Mouse (Mus musculus): ENCODE data around the gene Frat2.
A peak's percentile ranks its signal among the peaks of the same experiment; 100 is the strongest.

The Frat2 gene

GRCm38 (mm10) chr19:41844345-41844744 lies 3.6 kb downstream of the Frat2 start:
- DNase-seq (ENCODE audit: low spot score in 2 of 2): no peak

GRCm38 (mm10) chr19:41842706-41843105 lies 5.2 kb downstream of the Frat2 start:
- no peak for DNase-seq (ENCODE audit: low spot score in 2 of 2)

GRCm38 (mm10) chr19:41842196-41842595 lies 5.7 kb downstream of the Frat2 start:
- DNase-seq (ENCODE audit: low spot score in 2 of 2): no peak

GRCm38 (mm10) chr19:41841105-41841750 lies 6.7 kb downstream of the Frat2 start:
- DNase-seq (ENCODE audit: low spot score in 2 of 2): no peak

DNA sequence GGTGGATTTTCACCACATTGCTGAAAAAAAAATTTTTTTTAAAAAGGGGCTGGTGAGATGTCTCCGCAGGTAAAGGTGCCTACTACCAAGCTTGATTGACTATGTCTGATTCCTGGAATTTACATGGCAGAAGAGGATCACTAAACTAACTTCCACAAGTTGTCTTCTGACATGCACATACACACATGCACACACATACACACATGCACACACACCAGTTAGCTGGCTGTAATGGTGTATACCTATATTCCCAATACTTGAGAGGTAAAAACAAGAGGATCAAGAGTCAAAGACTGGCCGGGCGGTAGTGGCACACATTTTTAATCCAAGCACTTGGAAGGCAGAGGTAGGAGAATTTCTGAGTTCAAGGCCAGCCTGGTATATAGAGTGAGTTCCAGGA lies 8.2 kb downstream of the Frat2 start:
- DNase-seq (ENCODE audit: low spot score in 2 of 2): no peak

DNA sequence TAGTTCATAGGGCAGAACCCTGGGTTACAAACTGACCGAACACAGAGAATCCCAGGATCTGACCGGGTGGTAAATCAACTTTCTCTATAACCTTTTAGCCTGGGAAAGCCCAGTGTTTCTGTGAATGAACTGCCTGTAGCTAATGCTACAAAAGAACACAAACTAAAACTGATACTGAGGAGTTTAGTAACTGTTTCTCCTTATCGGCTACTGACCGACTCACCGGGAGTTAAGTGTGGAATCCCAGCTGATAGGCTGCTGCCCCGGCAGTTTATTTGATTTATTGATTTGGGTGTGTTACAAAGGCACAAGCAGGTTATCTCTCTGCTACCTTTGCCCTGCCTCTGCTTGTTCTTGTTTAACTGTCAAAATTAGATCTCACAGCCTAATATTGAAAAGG lies 9.1 kb downstream of the Frat2 start:
- DNase-seq (ENCODE audit: low spot score in 2 of 2): no peak

GRCm38 (mm10) chr19:41837917-41838261 lies 10.0 kb downstream of the Frat2 start:
- peak in 1 of 2 experiments; percentile 56 for DNase-seq (ENCODE audit: low spot score in 2 of 2)

DNA sequence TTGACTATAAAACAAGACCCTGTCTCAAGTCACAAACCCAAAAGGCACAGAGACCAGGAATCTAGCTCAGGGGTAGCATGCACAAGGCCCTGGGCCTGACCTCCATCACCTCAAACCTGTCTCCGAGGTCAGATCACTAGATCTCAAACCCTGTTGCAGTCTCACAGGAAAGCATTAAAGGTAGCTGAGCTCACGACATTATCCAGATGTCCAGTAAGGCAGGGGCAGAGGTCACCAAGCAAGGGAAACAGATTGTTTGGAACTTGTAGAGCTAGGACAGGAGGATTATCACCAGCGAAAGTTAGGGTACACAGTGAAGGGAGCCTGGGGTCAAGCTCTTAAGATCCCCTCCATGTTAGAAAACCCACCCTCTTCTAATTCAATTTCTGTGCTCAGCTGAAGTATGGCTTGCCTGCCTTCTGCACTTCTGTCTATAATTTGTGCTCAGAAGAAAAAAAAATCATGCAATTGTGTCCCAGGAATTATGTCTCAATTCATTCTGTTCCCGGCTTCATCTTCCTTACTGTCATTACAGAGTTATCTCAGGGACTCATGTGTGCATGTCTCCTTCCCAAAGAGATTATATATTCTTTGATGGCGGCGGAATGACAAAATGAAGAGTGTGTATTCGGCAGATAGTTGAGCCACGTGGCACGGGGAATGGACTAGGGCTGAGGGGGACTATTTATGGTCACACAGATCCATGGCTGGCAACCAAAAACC lies 10.6 kb downstream of the Frat2 start:
- DNase-seq (ENCODE audit: low spot score in 2 of 2): peak in 1 of 2 experiments; percentile 53

DNA sequence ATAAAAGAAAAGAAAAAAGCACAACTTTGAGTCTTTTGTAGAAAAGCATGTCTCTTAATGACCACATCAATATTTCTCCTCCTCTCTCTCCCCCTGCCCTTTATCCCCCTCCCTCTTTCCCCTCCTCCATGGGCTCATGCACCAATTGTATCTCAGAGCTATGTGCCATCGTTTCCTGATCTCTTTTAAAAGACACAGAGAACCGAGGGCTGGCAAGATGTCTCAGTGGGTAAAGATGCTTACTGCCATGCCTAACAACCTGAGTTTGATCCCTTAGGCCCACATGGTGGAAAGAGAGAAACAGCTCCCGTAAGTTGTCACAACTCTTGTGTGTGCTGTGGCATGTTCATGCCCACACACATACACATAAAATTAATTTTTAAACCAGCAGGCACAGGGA lies 11.2 kb downstream of the Frat2 start:
- no peak for DNase-seq (ENCODE audit: low spot score in 2 of 2)

DNA sequence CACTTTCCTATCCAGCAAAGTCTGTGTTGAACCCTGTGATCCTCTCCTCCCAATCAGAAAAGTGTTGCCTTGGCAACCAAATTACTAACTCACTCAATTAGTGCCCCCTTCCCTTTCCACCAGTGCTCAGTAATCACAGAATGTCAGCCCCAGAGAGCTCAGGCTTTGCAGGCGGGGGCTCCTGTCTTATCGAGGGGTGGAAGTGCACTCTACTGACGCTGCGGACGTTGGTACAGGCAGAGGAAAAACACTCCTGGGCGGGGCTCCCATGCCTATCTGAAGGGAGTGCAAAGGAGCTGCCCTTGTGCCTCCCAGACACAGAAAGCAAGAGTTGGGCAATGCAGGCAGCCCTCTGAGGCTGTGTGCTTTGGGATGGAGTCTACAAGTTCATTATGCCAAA lies 12.1 kb downstream of the Frat2 start:
- peak; percentile 62 to 80 for DNase-seq (ENCODE audit: low spot score in 2 of 2)

DNA sequence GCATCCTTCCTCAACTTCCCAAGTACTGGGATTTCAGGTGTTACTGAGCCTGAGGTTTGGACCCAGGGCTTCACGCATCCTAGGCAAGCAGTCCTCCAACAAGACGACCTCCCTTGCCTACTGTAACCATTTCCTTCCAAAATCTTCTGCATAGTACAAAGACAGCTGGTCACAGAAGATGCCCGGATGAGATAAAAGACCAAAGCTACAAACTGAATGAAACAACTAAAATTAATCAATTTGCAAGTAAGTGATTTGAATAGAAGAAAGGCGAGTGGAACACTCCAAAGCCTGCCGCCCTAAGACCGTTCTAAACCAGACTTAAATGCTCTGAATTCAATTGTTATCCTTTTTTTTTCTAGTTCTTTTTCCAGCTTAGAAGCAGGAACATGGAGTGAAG lies 12.5 kb downstream of the Frat2 start:
- DNase-seq (ENCODE audit: low spot score in 2 of 2): no peak

DNA sequence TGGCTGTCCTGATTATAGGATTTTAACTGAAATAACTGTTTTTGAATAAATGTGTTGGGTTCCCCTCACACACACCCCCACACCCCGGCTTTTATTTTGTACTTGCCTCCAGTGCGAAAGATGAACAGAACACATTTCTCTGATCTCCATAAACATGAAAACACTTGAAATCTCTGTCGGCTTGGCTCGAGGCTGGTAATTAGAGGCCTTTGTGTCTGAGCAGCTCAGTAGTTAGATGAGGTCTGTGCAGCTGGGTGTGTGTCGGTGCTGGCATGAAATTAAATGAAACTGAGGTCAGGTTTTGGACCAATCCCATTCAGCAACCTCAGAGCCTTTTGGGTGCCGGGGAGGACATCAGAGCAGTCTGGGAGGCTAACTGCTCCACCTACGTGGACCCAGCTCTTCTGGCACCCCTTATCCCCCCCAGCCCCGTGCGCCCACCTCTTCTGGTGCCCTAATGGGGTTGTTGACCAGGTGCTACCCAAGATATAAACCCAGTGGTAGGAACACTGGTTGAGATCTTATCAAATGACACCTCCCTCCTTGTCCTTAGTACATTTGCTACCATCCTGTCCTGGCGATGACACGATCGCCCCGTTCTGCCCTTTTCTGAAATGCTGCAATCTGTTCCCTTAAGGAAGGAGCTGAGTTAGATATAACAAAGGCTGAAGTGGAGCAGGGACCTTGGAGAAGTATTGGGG lies 15.3 kb downstream of the Frat2 start:
- no peak for DNase-seq (ENCODE audit: low spot score in 2 of 2)

GRCm38 (mm10) chr19:41831718-41832391 lies 16.1 kb downstream of the Frat2 start:
- DNase-seq (ENCODE audit: low spot score in 2 of 2): peak; percentile 37

GRCm38 (mm10) chr19:41831101-41831570 lies 16.8 kb downstream of the Frat2 start:
- DNase-seq (ENCODE audit: low spot score in 2 of 2): peak in 1 of 2 experiments; percentile 50

DNA sequence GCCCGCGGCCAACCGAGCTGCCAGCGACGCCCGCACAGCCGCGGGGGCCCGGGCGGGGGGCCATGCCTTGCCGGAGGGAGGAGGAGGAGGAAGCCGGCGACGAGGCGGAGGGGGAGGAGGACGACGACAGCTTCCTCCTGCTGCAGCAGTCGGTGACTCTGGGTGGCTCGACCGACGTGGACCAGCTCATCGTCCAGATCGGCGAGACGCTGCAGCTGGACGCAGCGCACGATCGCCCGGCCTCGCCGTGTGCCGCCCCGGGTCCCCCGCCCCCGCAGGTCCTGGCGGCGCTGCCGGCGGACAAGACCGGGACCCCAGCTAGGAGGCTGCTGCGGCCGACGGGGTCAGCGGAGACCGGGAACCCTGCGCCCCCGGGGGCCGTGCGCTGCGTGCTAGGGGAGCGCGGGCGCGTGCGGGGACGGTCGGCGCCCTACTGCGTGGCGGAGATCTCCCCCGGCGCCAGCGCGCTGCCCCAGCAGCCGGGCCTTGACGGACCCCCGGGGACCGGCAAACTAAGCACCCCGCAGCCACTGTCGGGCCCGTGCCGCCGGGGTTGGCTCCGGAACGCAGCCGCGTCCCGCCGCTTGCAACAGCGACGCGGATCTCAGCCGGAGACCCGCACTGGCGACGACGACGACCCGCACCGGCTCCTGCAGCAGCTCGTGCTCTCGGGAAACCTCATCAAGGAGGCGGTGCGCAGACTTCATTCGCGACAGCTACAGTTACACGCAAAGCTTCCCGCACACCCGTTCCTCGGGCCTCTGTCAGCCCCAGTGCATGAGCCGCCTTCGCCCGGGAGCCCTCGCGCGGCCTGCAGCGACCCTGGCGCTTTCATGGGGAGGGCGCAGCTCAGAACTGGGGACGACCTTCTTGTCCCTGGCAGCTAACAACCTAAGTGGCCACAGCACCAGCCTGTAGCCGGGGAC lies 17.6 kb downstream of the Frat2 start:
- peak; percentile 71 to 82 for DNase-seq (ENCODE audit: low spot score in 2 of 2)

DNA sequence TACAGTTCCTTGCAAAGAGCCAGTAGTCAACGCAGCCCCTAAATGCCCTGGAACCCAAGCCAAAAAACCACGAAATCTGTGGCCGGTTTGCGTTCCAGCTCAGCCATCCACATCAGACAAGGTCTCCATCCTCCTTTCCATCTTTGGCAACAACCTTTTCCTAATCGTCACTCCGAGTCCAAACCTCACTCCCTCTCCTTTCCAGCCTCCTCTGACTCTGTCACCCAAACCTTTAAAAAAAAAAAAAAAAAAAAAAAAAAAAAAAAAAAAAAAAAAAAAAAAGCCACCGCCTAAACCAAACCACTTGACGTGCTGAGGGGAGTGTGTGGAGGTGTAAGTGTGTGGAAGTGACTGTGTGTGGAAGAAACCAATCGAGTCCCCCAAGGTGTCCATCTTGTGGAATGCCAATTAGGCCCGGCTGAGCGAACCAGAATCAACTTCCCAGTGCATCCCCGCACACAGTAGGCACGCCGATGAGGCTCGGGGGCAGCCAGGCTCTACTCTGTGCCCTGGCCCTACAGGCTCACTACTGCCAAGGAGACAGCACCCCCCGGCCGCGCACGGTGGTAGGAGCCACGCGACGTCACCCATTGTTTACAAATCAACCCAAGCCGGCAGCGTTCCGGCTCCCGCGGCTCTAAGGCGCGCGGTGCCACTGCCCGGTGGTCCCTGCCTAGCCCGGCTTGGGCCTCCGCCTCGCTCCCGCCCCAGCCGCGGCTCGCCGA lies 18.4 kb downstream of the Frat2 start, which contains the start of gene Frat1:
Gene Frat1 (plus strand): TSS at position 590 of the 725 bp plus-strand sequence.
- peak; percentile 90 to 96 for DNase-seq (ENCODE audit: low spot score in 2 of 2)

GRCm38 (mm10) chr19:41828941-41829340 lies 19.0 kb downstream of the Frat2 start:
- DNase-seq (ENCODE audit: low spot score in 2 of 2): no peak

GRCm38 (mm10) chr19:41826529-41826928 lies 21.4 kb downstream of the Frat2 start:
- no peak for DNase-seq (ENCODE audit: low spot score in 2 of 2)

- no peak for DNase-seq (ENCODE audit: low spot score in 2 of 2)
These were observed 23.0 kb downstream of the Frat2 start for GRCm38 (mm10) chr19:41824950-41825349.

DNA sequence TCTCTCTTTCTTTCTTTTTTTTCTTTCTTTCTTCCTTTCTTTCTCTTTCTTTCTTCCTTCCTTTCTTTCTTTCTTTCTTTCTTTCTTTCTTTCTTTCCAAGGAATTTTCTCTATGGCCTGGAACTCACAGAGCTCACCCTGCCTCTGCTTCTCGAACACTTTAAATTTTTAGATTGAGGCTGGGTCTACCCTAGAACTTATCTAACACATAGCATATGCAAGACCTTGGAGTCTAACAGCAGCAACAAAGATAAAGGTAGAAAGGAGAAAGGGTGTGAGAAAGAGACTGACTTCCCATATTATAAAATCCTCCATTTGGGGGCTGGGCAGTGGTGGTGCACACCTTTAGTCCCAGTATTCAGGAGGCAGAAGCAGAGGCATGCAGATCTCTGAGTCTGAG lies 25.3 kb downstream of the Frat2 start:
- DNase-seq (ENCODE audit: low spot score in 2 of 2): no peak

Data from spleen, postnatal 10 days (tissue).